Mouse (Mus musculus) midbrain, embryonic 15.5 days (tissue): ENCODE measurements around the gene Sema3e. TPM values are rescaled to one million over a fixed set of nuclear protein-coding genes. Genes with fewer than 3 reads are reported as not detected.
A peak's percentile ranks its signal among the peaks of the same experiment; 100 is the strongest.

ENCODE experiments used
- ATAC-seq: fragments of 200-750 bp; cut with Nextera tagmentation; replicated peaks from 2 replicates; pipeline ENCODE4 v1.8.0; 2017; ENCODE audit warnings: moderate TSS enrichment
- H3K27ac ChIP-seq: fragments of 300-500 bp; sonication (generic); 2 replicates; pipeline ENCODE4 v1.5.1; 2015; ENCODE audit warnings: mild to moderate bottlenecking, inconsistent platforms
- H3K27me3 ChIP-seq: fragments of 300-500 bp; sonication (generic); replicated peaks from 2 replicates; pipeline ENCODE4 v1.6.1; 2015; ENCODE audit warnings: inconsistent platforms
- H3K36me3 ChIP-seq: fragments of 300-500 bp; sonication (generic); replicated peaks from 2 replicates; pipeline ENCODE4 v1.6.1; 2015; ENCODE audit warnings: inconsistent platforms
- H3K4me1 ChIP-seq: fragments of 300-500 bp; sonication (generic); 2 replicates; pipeline ENCODE4 v1.6.1; 2015; ENCODE audit warnings: inconsistent platforms
- H3K4me2 ChIP-seq: fragments of 300-500 bp; sonication (generic); 2 replicates; pipeline ENCODE4 v1.6.1; 2015; ENCODE audit warnings: inconsistent platforms, mild to moderate bottlenecking, moderate library complexity
- H3K4me3 ChIP-seq: fragments of 300-500 bp; sonication (generic); 2 replicates; pipeline ENCODE4 v1.5.1; 2015; ENCODE audit warnings: mild to moderate bottlenecking, inconsistent platforms
- H3K9ac ChIP-seq: fragments of 300-500 bp; sonication (generic); 2 replicates; pipeline ENCODE4 v1.6.1; 2015; ENCODE audit warnings: mild to moderate bottlenecking, inconsistent platforms
- H3K9me3 ChIP-seq: fragments of 300-500 bp; sonication (generic); 2 replicates; pipeline ENCODE4 v1.6.1; 2016; ENCODE audit warnings: inconsistent platforms
- WGBS: fragments of 180-500 bp; shearing (Covaris S2); methylation state at CpG from one replicate; pipeline ENCODE4 v1.1.7; 2015; ENCODE audit warnings: mixed read lengths; 5-methylcytosine and 5-hydroxymethylcytosine counted together
- polyA plus RNA-seq: library from polyadenylated mRNA; unstranded; fragments of >200 nt; fragmentation: Nextera tagmentation; extraction: Ambion mirVana; gene quantifications from 2 replicates; pipeline ENCODE4 v1.2.1, GENCODE M21; 2015

Gene Sema3e
- polyA plus RNA-seq, 1 experiment from 2014 or later, result 3.7 TPM

GRCm38 (mm10) chr5:14167776-14168175, 142.7 kb downstream of the Sema3e start:
- Histone ChIP-seq H3K27me3 (no peaks in the 10 kb centered on the region), H3K4me2 (no peak overlapping the region), H3K4me1 (no peaks in the 10 kb centered on the region), H3K9me3 (no peaks in the 10 kb centered on the region), H3K36me3 (no peaks in the 10 kb centered on the region), H3K9ac (no peak overlapping the region), H3K27ac (no peak overlapping the region), H3K4me3 (no peak overlapping the region)
- ATAC-seq, result no peak
- WGBS, result 75% methylated on average over 3 of the region's 3 CpGs

GRCm38 (mm10) chr5:14173355-14174183, 148.5 kb downstream of the Sema3e start:
- H3K4me1 ChIP-seq, result no peaks in the 10 kb centered on the region
- no peak overlapping the region for H3K9ac ChIP-seq
- no peak overlapping the region for H3K27ac ChIP-seq
- H3K36me3 ChIP-seq, result no peaks in the 10 kb centered on the region
- ATAC-seq, result 0 out of 2 replicates have a peak, but pooled peaks have one; percentile 66
- no peak overlapping the region for H3K4me3 ChIP-seq
- WGBS, result 79% methylated on average over 10 of the region's 10 CpGs
- H3K27me3 ChIP-seq, result no peaks in the 10 kb centered on the region
- no peaks in the 10 kb centered on the region for H3K9me3 ChIP-seq
- no peak overlapping the region for H3K4me2 ChIP-seq

GRCm38 (mm10) chr5:14180571-14180970, 155.5 kb downstream of the Sema3e start:
- no peaks in the 10 kb centered on the region for H3K9me3 ChIP-seq
- H3K27me3 ChIP-seq, result no peaks in the 10 kb centered on the region
- no peak overlapping the region for H3K4me3 ChIP-seq
- no peak overlapping the region for H3K4me2 ChIP-seq
- no peaks in the 10 kb centered on the region for H3K4me1 ChIP-seq
- 83% methylated on average over 10 of the region's 10 CpGs for WGBS
- H3K27ac ChIP-seq, result no peak overlapping the region
- no peak for ATAC-seq
- H3K36me3 ChIP-seq, result no peaks in the 10 kb centered on the region
- H3K9ac ChIP-seq, result no peak overlapping the region

- Histone ChIP-seq H3K4me1 (no peaks in the 10 kb centered on the region), H3K9ac (no peak overlapping the region), H3K4me3 (no peak overlapping the region), H3K36me3 (no peaks in the 10 kb centered on the region), H3K9me3 (no peaks in the 10 kb centered on the region), H3K4me2 (no peak overlapping the region), H3K27me3 (no peaks in the 10 kb centered on the region), H3K27ac (no peak overlapping the region)
- no peak for ATAC-seq
- 88% methylated on average over 11 of the region's 11 CpGs for WGBS
These were observed 157.1 kb downstream of the Sema3e start for GRCm38 (mm10) chr5:14182156-14182555.

- H3K4me2 ChIP-seq, result peak overlapping the region; percentile 23
- 21% methylated on average over 6 of the region's 6 CpGs for WGBS
- H3K27ac ChIP-seq, result peak overlapping the region; percentile 35; the same call in 1 of the 2 replicates
These were observed 170.2 kb downstream of the Sema3e start for GRCm38 (mm10) chr5:14195172-14195819.

GRCm38 (mm10) chr5:14198344-14199040, 173.4 kb downstream of the Sema3e start:
- WGBS, result 86% methylated on average over 3 of the region's 3 CpGs
- no peaks in the 10 kb centered on the region for H3K27me3 ChIP-seq

More at GRCm38 (mm10) chr5:14195172-14195819, 170.2 kb downstream of the Sema3e start:
- ATAC-seq, result peak; percentile 94
- Histone ChIP-seq H3K4me1 (no peaks in the 10 kb centered on the region), H3K9ac (no peak overlapping the region), H3K36me3 (no peaks in the 10 kb centered on the region), H3K4me3 (no peak overlapping the region), H3K27me3 (no peaks in the 10 kb centered on the region), H3K9me3 (no peaks in the 10 kb centered on the region)

GRCm38 (mm10) chr5:14206794-14207193, 181.7 kb downstream of the Sema3e start:
- no peak overlapping the region for H3K4me3 ChIP-seq
- WGBS, result 80% methylated on average over 2 of the region's 2 CpGs
- no peaks in the 10 kb centered on the region for H3K36me3 ChIP-seq
- no peak overlapping the region for H3K4me2 ChIP-seq
- no peaks in the 10 kb centered on the region for H3K4me1 ChIP-seq
- H3K27me3 ChIP-seq, result no peaks in the 10 kb centered on the region
- no peaks in the 10 kb centered on the region for H3K9me3 ChIP-seq
- ATAC-seq, result no peak
- no peak overlapping the region for H3K9ac ChIP-seq
- H3K27ac ChIP-seq, result no peak overlapping the region

More at GRCm38 (mm10) chr5:14198344-14199040, 173.4 kb downstream of the Sema3e start:
- H3K4me3 ChIP-seq, result no peak overlapping the region
- H3K4me1 ChIP-seq, result no peaks in the 10 kb centered on the region
- ATAC-seq, result no peak
- H3K4me2 ChIP-seq, result no peak overlapping the region
- no peaks in the 10 kb centered on the region for H3K9me3 ChIP-seq
- H3K9ac ChIP-seq, result no peak overlapping the region
- H3K36me3 ChIP-seq, result no peaks in the 10 kb centered on the region
- H3K27ac ChIP-seq, result no peak overlapping the region

GRCm38 (mm10) chr5:14209962-14210361, 184.9 kb downstream of the Sema3e start:
- Histone ChIP-seq H3K4me1 (no peaks in the 10 kb centered on the region), H3K9ac (no peak overlapping the region), H3K36me3 (no peaks in the 10 kb centered on the region), H3K4me2 (no peak overlapping the region), H3K27ac (no peak overlapping the region), H3K4me3 (no peak overlapping the region), H3K9me3 (no peaks in the 10 kb centered on the region), H3K27me3 (no peaks in the 10 kb centered on the region)
- no peak for ATAC-seq
- 85% methylated on average over 3 of the region's 3 CpGs for WGBS

GRCm38 (mm10) chr5:14216211-14216610, 191.1 kb downstream of the Sema3e start:
- H3K4me1 ChIP-seq, result no peaks in the 10 kb centered on the region
- H3K9me3 ChIP-seq, result no peaks in the 10 kb centered on the region
- no peak overlapping the region for H3K9ac ChIP-seq
- no peak overlapping the region for H3K27ac ChIP-seq
- H3K27me3 ChIP-seq, result no peaks in the 10 kb centered on the region
- H3K36me3 ChIP-seq, result no peaks in the 10 kb centered on the region
- 61% methylated on average over 7 of the region's 7 CpGs for WGBS
- no peak for ATAC-seq
- H3K4me2 ChIP-seq, result no peak overlapping the region
- no peak overlapping the region for H3K4me3 ChIP-seq

GRCm38 (mm10) chr5:14218677-14219076, 193.6 kb downstream of the Sema3e start:
- ATAC-seq, result peak; percentile 71; the same call in 1 of the 2 replicates
- Histone ChIP-seq H3K9me3 (no peaks in the 10 kb centered on the region), H3K4me3 (no peak overlapping the region), H3K27ac (no peak overlapping the region), H3K36me3 (no peaks in the 10 kb centered on the region), H3K4me2 (no peak overlapping the region), H3K9ac (no peak overlapping the region), H3K4me1 (no peaks in the 10 kb centered on the region), H3K27me3 (no peaks in the 10 kb centered on the region)
- WGBS, result 75% methylated on average over 4 of the region's 4 CpGs

- no peaks in the 10 kb centered on the region for H3K27me3 ChIP-seq
- 91% methylated on average over 6 of the region's 6 CpGs for WGBS
- no peak overlapping the region for H3K4me2 ChIP-seq
- no peaks in the 10 kb centered on the region for H3K9me3 ChIP-seq
- H3K9ac ChIP-seq, result no peak overlapping the region
- no peaks in the 10 kb centered on the region for H3K4me1 ChIP-seq
- H3K36me3 ChIP-seq, result no peaks in the 10 kb centered on the region
- H3K27ac ChIP-seq, result no peak overlapping the region
- ATAC-seq, result no peak
- H3K4me3 ChIP-seq, result no peak overlapping the region
These were observed 199.4 kb downstream of the Sema3e start for GRCm38 (mm10) chr5:14224509-14224908.

- no peaks in the 10 kb centered on the region for H3K27me3 ChIP-seq
- WGBS, result 84% methylated on average over 3 of the region's 3 CpGs
- H3K36me3 ChIP-seq, result no peaks in the 10 kb centered on the region
- no peak overlapping the region for H3K4me3 ChIP-seq
- H3K4me1 ChIP-seq, result no peaks in the 10 kb centered on the region
- H3K4me2 ChIP-seq, result no peak overlapping the region
- H3K9ac ChIP-seq, result no peak overlapping the region
- no peak for ATAC-seq
- no peak overlapping the region for H3K27ac ChIP-seq
- H3K9me3 ChIP-seq, result no peaks in the 10 kb centered on the region
These were observed 206.0 kb downstream of the Sema3e start for GRCm38 (mm10) chr5:14231027-14231426.
